Mouse (Mus musculus): Measurements from ENCODE around the gene Wipi1. TPM values are rescaled to one million over a fixed set of nuclear protein-coding genes. Genes with fewer than 3 reads are reported as not detected.

The Wipi1 gene
- polyA plus RNA-seq, 1 experiment from 2014 or later: 9.9 TPM

- Histone ChIP-seq H3K9ac (replicated peaks; ENCODE audit: low read length) (peak overlapping the region; percentile 93), H3K4me3 (replicated peaks; ENCODE audit: low read depth, low read length) (peak overlapping the region; percentile 98), H3K9me3 (ENCODE audit: control insufficient read depth, low read length) (no peaks in the 10 kb centered on the region), H3K36me3 (ENCODE audit: control insufficient read depth, insufficient read depth, low read length) (peaks cover 18% of the 10 kb centered on the region), H3K4me1 (ENCODE audit: control insufficient read depth, insufficient read depth, low read length) (peaks cover 33% of the 10 kb centered on the region), H3K27me3 (ENCODE audit: control insufficient read depth, insufficient read depth, low read length) (no peaks in the 10 kb centered on the region), H3K4me2 (ENCODE audit: low read length) (peak overlapping the region; percentile 65), H3K27ac (replicated peaks; ENCODE audit: low read depth, low read length) (peak overlapping the region; percentile 98)
- DNase-seq (peak; percentile 89), ATAC-seq (ENCODE audit: low FRiP score, low TSS enrichment) (peak; percentile 89)
- under 1% methylated on average over 31 of the region's 31 CpGs for WGBS
Measured at GRCm38 (mm10) chr11:109649975-109650701, 38.4 kb upstream of the Wipi1 start.

- no peaks in the 10 kb centered on the region for H3K9me3 ChIP-seq (ENCODE audit: control insufficient read depth, low read length)
- 31% methylated on average over 8 of the region's 8 CpGs for WGBS
- H3K36me3 ChIP-seq (ENCODE audit: control insufficient read depth, insufficient read depth, low read length): peaks cover 9% of the 10 kb centered on the region
- DNase-seq (peak; percentile 64), ATAC-seq (ENCODE audit: low FRiP score, low TSS enrichment) (no peak)
- H3K27me3 ChIP-seq (ENCODE audit: control insufficient read depth, insufficient read depth, low read length): no peaks in the 10 kb centered on the region
- H3K9ac ChIP-seq (replicated peaks; ENCODE audit: low read length): peak within 1 kb of the TSS; percentile 93
- H3K4me3 ChIP-seq (replicated peaks; ENCODE audit: low read depth, low read length): peak within 1 kb of the TSS; percentile 98
- peak within 1 kb of the TSS; percentile 98 for H3K27ac ChIP-seq (replicated peaks; ENCODE audit: low read depth, low read length)
- H3K4me1 ChIP-seq (ENCODE audit: control insufficient read depth, insufficient read depth, low read length): peaks cover 33% of the 10 kb centered on the region
- peak within 1 kb of the TSS; percentile 65 for H3K4me2 ChIP-seq (ENCODE audit: low read length)
Measured at GRCm38 (mm10) chr11:109649206-109649605, 37.4 kb upstream of the Wipi1 start, which contains the start of gene Prkar1a. Prkar1a (plus strand) TSS chr11:109649405.

- peak; percentile 64 for DNase-seq
Measured at GRCm38 (mm10) chr11:109648510-109648909, 36.7 kb upstream of the Wipi1 start.

GRCm38 (mm10) chr11:109641498-109642222 is 29.9 kb upstream of the Wipi1 start:
- Histone ChIP-seq H3K36me3 (ENCODE audit: control insufficient read depth, insufficient read depth, low read length) (no peaks in the 10 kb centered on the region), H3K4me3 (replicated peaks; ENCODE audit: low read depth, low read length) (no peak overlapping the region), H3K27ac (replicated peaks; ENCODE audit: low read depth, low read length) (no peak overlapping the region), H3K27me3 (ENCODE audit: control insufficient read depth, insufficient read depth, low read length) (no peaks in the 10 kb centered on the region), H3K4me2 (ENCODE audit: low read length) (no peak overlapping the region), H3K9me3 (ENCODE audit: control insufficient read depth, low read length) (no peaks in the 10 kb centered on the region), H3K9ac (replicated peaks; ENCODE audit: low read length) (no peak overlapping the region), H3K4me1 (ENCODE audit: control insufficient read depth, insufficient read depth, low read length) (no peaks in the 10 kb centered on the region)
- DNase-seq (no peak), ATAC-seq (ENCODE audit: low FRiP score, low TSS enrichment) (no peak)
- WGBS: 82% methylated on average over 5 of the region's 5 CpGs

More at GRCm38 (mm10) chr11:109648510-109648909, 36.7 kb upstream of the Wipi1 start:
- H3K9me3 ChIP-seq (ENCODE audit: control insufficient read depth, low read length): no peaks in the 10 kb centered on the region
- peaks cover 29% of the 10 kb centered on the region for H3K4me1 ChIP-seq (ENCODE audit: control insufficient read depth, insufficient read depth, low read length)
- peak overlapping the region; percentile 98 for H3K27ac ChIP-seq (replicated peaks; ENCODE audit: low read depth, low read length)
- H3K27me3 ChIP-seq (ENCODE audit: control insufficient read depth, insufficient read depth, low read length): no peaks in the 10 kb centered on the region
- H3K36me3 ChIP-seq (ENCODE audit: control insufficient read depth, insufficient read depth, low read length): peaks cover 2% of the 10 kb centered on the region
- WGBS: 41% methylated on average over 7 of the region's 7 CpGs
- H3K9ac ChIP-seq (replicated peaks; ENCODE audit: low read length): peak overlapping the region; percentile 93; the same call in 1 of the 2 replicates
- no peak for ATAC-seq (ENCODE audit: low FRiP score, low TSS enrichment)
- no peak overlapping the region for H3K4me3 ChIP-seq (replicated peaks; ENCODE audit: low read depth, low read length)
- peak overlapping the region; percentile 65 for H3K4me2 ChIP-seq (ENCODE audit: low read length)

- no peak overlapping the region for H3K4me3 ChIP-seq (replicated peaks; ENCODE audit: low read depth, low read length)
- H3K27ac ChIP-seq (replicated peaks; ENCODE audit: low read depth, low read length): no peak overlapping the region
- DNase-seq: no peak
- H3K36me3 ChIP-seq (ENCODE audit: control insufficient read depth, insufficient read depth, low read length): no peaks in the 10 kb centered on the region
- no peaks in the 10 kb centered on the region for H3K27me3 ChIP-seq (ENCODE audit: control insufficient read depth, insufficient read depth, low read length)
- no peak overlapping the region for H3K4me2 ChIP-seq (ENCODE audit: low read length)
- no peaks in the 10 kb centered on the region for H3K9me3 ChIP-seq (ENCODE audit: control insufficient read depth, low read length)
- no peaks in the 10 kb centered on the region for H3K4me1 ChIP-seq (ENCODE audit: control insufficient read depth, insufficient read depth, low read length)
- no peak overlapping the region for H3K9ac ChIP-seq (replicated peaks; ENCODE audit: low read length)
- no peak for ATAC-seq (ENCODE audit: low FRiP score, low TSS enrichment)
- 79% methylated on average over 6 of the region's 6 CpGs for WGBS
Measured at GRCm38 (mm10) chr11:109635871-109636395, 24.2 kb upstream of the Wipi1 start.

GRCm38 (mm10) chr11:109634928-109635327 is 23.2 kb upstream of the Wipi1 start:
- H3K4me2 ChIP-seq (ENCODE audit: low read length): no peak overlapping the region
- H3K27me3 ChIP-seq (ENCODE audit: control insufficient read depth, insufficient read depth, low read length): no peaks in the 10 kb centered on the region
- no peak overlapping the region for H3K4me3 ChIP-seq (replicated peaks; ENCODE audit: low read depth, low read length)
- no peaks in the 10 kb centered on the region for H3K9me3 ChIP-seq (ENCODE audit: control insufficient read depth, low read length)
- H3K4me1 ChIP-seq (ENCODE audit: control insufficient read depth, insufficient read depth, low read length): no peaks in the 10 kb centered on the region
- H3K9ac ChIP-seq (replicated peaks; ENCODE audit: low read length): no peak overlapping the region
- no peaks in the 10 kb centered on the region for H3K36me3 ChIP-seq (ENCODE audit: control insufficient read depth, insufficient read depth, low read length)
- WGBS: 85% methylated on average over 9 of the region's 9 CpGs
- DNase-seq: no peak
- no peak overlapping the region for H3K27ac ChIP-seq (replicated peaks; ENCODE audit: low read depth, low read length)
- no peak for ATAC-seq (ENCODE audit: low FRiP score, low TSS enrichment)

GRCm38 (mm10) chr11:109629021-109629521 is 17.3 kb upstream of the Wipi1 start:
- no peak overlapping the region for H3K4me3 ChIP-seq (replicated peaks; ENCODE audit: low read depth, low read length)
- no peaks in the 10 kb centered on the region for H3K36me3 ChIP-seq (ENCODE audit: control insufficient read depth, insufficient read depth, low read length)
- no peak overlapping the region for H3K4me2 ChIP-seq (ENCODE audit: low read length)
- no peaks in the 10 kb centered on the region for H3K9me3 ChIP-seq (ENCODE audit: control insufficient read depth, low read length)
- no peaks in the 10 kb centered on the region for H3K27me3 ChIP-seq (ENCODE audit: control insufficient read depth, insufficient read depth, low read length)
- no peak overlapping the region for H3K27ac ChIP-seq (replicated peaks; ENCODE audit: low read depth, low read length)
- WGBS: 78% methylated on average over 10 of the region's 10 CpGs
- H3K9ac ChIP-seq (replicated peaks; ENCODE audit: low read length): no peak overlapping the region
- DNase-seq: no peak
- no peak for ATAC-seq (ENCODE audit: low FRiP score, low TSS enrichment)
- no peaks in the 10 kb centered on the region for H3K4me1 ChIP-seq (ENCODE audit: control insufficient read depth, insufficient read depth, low read length)

GRCm38 (mm10) chr11:109628099-109628498 is 16.3 kb upstream of the Wipi1 start:
- DNase-seq (no peak), ATAC-seq (ENCODE audit: low FRiP score, low TSS enrichment) (no peak)
- Histone ChIP-seq H3K27ac (replicated peaks; ENCODE audit: low read depth, low read length) (no peak overlapping the region), H3K9me3 (ENCODE audit: control insufficient read depth, low read length) (no peaks in the 10 kb centered on the region), H3K4me1 (ENCODE audit: control insufficient read depth, insufficient read depth, low read length) (no peaks in the 10 kb centered on the region), H3K9ac (replicated peaks; ENCODE audit: low read length) (no peak overlapping the region), H3K4me3 (replicated peaks; ENCODE audit: low read depth, low read length) (no peak overlapping the region), H3K27me3 (ENCODE audit: control insufficient read depth, insufficient read depth, low read length) (no peaks in the 10 kb centered on the region), H3K4me2 (ENCODE audit: low read length) (no peak overlapping the region), H3K36me3 (ENCODE audit: control insufficient read depth, insufficient read depth, low read length) (no peaks in the 10 kb centered on the region)
- 83% methylated on average over 3 of the region's 3 CpGs for WGBS
